Mouse (Mus musculus): ENCODE results near the gene Olfr630. TPM values are rescaled to one million over a fixed set of nuclear protein-coding genes. Genes with fewer than 3 reads are reported as not detected.

The Olfr630 gene
- not detected in 2 replicates for polyA plus RNA-seq (2012; rRNA removed)

GRCm38 (mm10) chr7:103757233-103757632 is at the start of gene Olfr630:
Gene Olfr630 (minus strand): TSS chr7:103757333.

GRCm38 (mm10) chr7:103791721-103792120 is 34.6 kb upstream of the Olfr630 start, which contains the start of gene Olfr67:
Gene Olfr67 (minus strand): TSS chr7:103791821.

GRCm38 (mm10) chr7:103779598-103779997 is 22.5 kb upstream of the Olfr630 start, which contains the start of gene Olfr68:
Gene Olfr68 (minus strand): TSS chr7:103779698.

GRCm38 (mm10) chr7:103771494-103771893 is 14.4 kb upstream of the Olfr630 start, which contains the start of gene Olfr69:
Gene Olfr69 (minus strand): TSS chr7:103771594.

GRCm38 (mm10) chr7:103744843-103745242 is 12.3 kb downstream of the Olfr630 start, which contains the start of gene Olfr629:
Gene Olfr629 (minus strand): TSS chr7:103744943.

GRCm38 (mm10) chr7:103730074-103730473 is 27.1 kb downstream of the Olfr630 start, which contains the start of gene Olfr628:
Gene Olfr628 (plus strand): TSS chr7:103730374.

GRCm38 (mm10) chr7:103714371-103714770 is 42.8 kb downstream of the Olfr630 start, which contains the start of gene Olfr243:
Gene Olfr243 (plus strand): TSS chr7:103714671.

Other genes starting within 250 kb of the Olfr630 start
- gene Olfr610, start 245.2 kb downstream of the Olfr630 start, polyA plus RNA-seq (2012; rRNA removed) = not detected in 2 replicates
- not detected in 2 replicates for gene Olfr611, start 236.5 kb downstream of the Olfr630 start, polyA plus RNA-seq (2012; rRNA removed)
- not detected in 2 replicates for gene Olfr612, start 214.6 kb downstream of the Olfr630 start, polyA plus RNA-seq (2012; rRNA removed)
- not detected in 2 replicates for gene Olfr613, start 209.3 kb downstream of the Olfr630 start, polyA plus RNA-seq (2012; rRNA removed)
- not detected in 2 replicates for gene Olfr615, start 201.3 kb downstream of the Olfr630 start, polyA plus RNA-seq (2012; rRNA removed)
- not detected in 2 replicates for gene Olfr616, start 188.2 kb downstream of the Olfr630 start, polyA plus RNA-seq (2012; rRNA removed)
- not detected in 2 replicates for gene Olfr617, start 184.3 kb downstream of the Olfr630 start, polyA plus RNA-seq (2012; rRNA removed)
- not detected in 2 replicates for gene Olfr618, start 167.2 kb downstream of the Olfr630 start, polyA plus RNA-seq (2012; rRNA removed)
- gene Olfr619, start 156.8 kb downstream of the Olfr630 start, polyA plus RNA-seq (2012; rRNA removed) = not detected in 2 replicates
- not detected in 2 replicates for gene Olfr620, start 144.8 kb downstream of the Olfr630 start, polyA plus RNA-seq (2012; rRNA removed)
- not detected in 2 replicates for gene Olfr622, start 114.6 kb downstream of the Olfr630 start, polyA plus RNA-seq (2012; rRNA removed)
- not detected in 2 replicates for gene Olfr623, start 93.6 kb downstream of the Olfr630 start, polyA plus RNA-seq (2012; rRNA removed)
- not detected in 2 replicates for gene Olfr624, start 86.1 kb downstream of the Olfr630 start, polyA plus RNA-seq (2012; rRNA removed)
- gene Olfr625-ps1, start 74.6 kb downstream of the Olfr630 start, polyA plus RNA-seq (2012; rRNA removed) = not detected in 2 replicates
- not detected in 2 replicates for gene Olfr243, start 42.7 kb downstream of the Olfr630 start, polyA plus RNA-seq (2012; rRNA removed)
- not detected in 2 replicates for gene Olfr628, start 27.0 kb downstream of the Olfr630 start, polyA plus RNA-seq (2012; rRNA removed)
- not detected in 2 replicates for gene Olfr629, start 12.4 kb downstream of the Olfr630 start, polyA plus RNA-seq (2012; rRNA removed)
- gene Olfr69, start 14.3 kb upstream of the Olfr630 start, polyA plus RNA-seq (2012; rRNA removed) = not detected in 2 replicates
- gene Olfr68, start 22.4 kb upstream of the Olfr630 start, polyA plus RNA-seq (2012; rRNA removed) = not detected in 2 replicates
- gene Olfr67, start 34.5 kb upstream of the Olfr630 start, polyA plus RNA-seq (2012; rRNA removed) = not detected in 2 replicates
- gene Hbb-bt, start 56.7 kb upstream of the Olfr630 start, polyA plus RNA-seq (2012; rRNA removed) = 211 and 248 TPM in 2 replicates
- gene Hbb-bs, start 70.8 kb upstream of the Olfr630 start, polyA plus RNA-seq (2012; rRNA removed) = 1,468 and 1,656 TPM in 2 replicates
- gene Hbb-bh2, start 83.2 kb upstream of the Olfr630 start, polyA plus RNA-seq (2012; rRNA removed) = not detected in 2 replicates
- not detected in 2 replicates for gene Hbb-bh1, start 85.8 kb upstream of the Olfr630 start, polyA plus RNA-seq (2012; rRNA removed)
- gene Hbb-y, start 95.9 kb upstream of the Olfr630 start, polyA plus RNA-seq (2012; rRNA removed) = 1.0 and 1.8 TPM in 2 replicates
- not detected in 2 replicates for gene Olfr66, start 128.9 kb upstream of the Olfr630 start, polyA plus RNA-seq (2012; rRNA removed)
- gene Olfr64, start 137.2 kb upstream of the Olfr630 start, polyA plus RNA-seq (2012; rRNA removed) = not detected in 2 replicates
- not detected in 2 replicates for gene Olfr65, start 146.2 kb upstream of the Olfr630 start, polyA plus RNA-seq (2012; rRNA removed)
- not detected in 2 replicates for gene Olfr631, start 171.5 kb upstream of the Olfr630 start, polyA plus RNA-seq (2012; rRNA removed)
- 0.03 TPM in 1 of 2 replicates, not detected in the other for gene Olfr632, start 177.0 kb upstream of the Olfr630 start, polyA plus RNA-seq (2012; rRNA removed)
- not detected in 2 replicates for gene Olfr633, start 187.1 kb upstream of the Olfr630 start, polyA plus RNA-seq (2012; rRNA removed)
- not detected in 2 replicates for gene Olfr635, start 213.8 kb upstream of the Olfr630 start, polyA plus RNA-seq (2012; rRNA removed)
- gene Olfr638, start 241.4 kb upstream of the Olfr630 start, polyA plus RNA-seq (2012; rRNA removed) = not detected in 2 replicates

Measured in central nervous system, embryonic 18 days (tissue).